ENCODE assay signal across 8 mouse cellular contexts in the genomic region with DNA sequence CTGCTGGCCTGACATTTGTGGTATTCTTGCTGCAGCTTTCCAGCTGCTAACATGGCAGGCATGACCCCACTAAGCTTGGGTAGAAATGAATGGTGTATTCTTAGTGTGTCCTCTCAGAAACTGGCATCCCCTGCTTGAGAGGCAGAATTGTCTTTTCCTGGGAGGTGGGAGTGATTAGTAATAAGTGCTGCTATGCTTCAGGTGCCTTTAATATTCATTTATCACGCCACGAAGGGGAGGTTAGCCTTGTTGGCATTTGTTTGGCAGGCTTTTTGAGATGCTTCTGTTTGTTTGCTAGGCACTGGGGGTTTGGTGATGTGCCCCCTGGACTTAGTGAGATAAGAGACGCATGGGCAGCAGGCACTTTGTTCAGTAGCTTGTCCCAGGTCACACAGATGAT. TPM values are rescaled to one million over a fixed set of nuclear protein-coding genes. Genes with fewer than 3 reads are reported as not detected.
DNase-seq lines count a peak whose midpoint lies in the region; ATAC-seq and TF ChIP-seq lines count a peak whose summit lies in the region.

No protein-coding gene starts in this region.

- TF ChIP-seq CTCF in MEL (IDR thresholded peaks at IDR 0.05 in 2 of 3, conservative IDR thresholded peaks at IDR 0.05 in 1 of 3; ENCODE audit: control insufficient read depth in 1 of 3, insufficient read depth in 1 of 3, low read depth in 2 of 3, low read length in 3 of 3, poor library complexity in 1 of 3, severe bottlenecking in 1 of 3) = no peak

- DNase-seq in embryo, embryonic 11 days = peak; percentile 3
- no peak for DNase-seq in embryo, embryonic 9.5 days (ENCODE audit: extremely low spot score)
- no peak for DNase-seq in MEL (ENCODE audit: low read depth, low spot score)
- no peak for DNase-seq in testis, postnatal 10 days (ENCODE audit: low spot score)
- DNase-seq in thymus, postnatal 0 days (ENCODE audit: low spot score) = no peak
- DNase-seq in left cerebral cortex, postnatal 14 days (ENCODE audit: low spot score in 2 of 2) = no peak

- TF ChIP-seq RAD21 in MEL (IDR thresholded peaks at IDR 0.05; ENCODE audit: low read depth, low read length) = no peak

- peak overlapping the region; percentile 81 for H3K4me2 ChIP-seq in hindbrain, embryonic 12.5 days (replicated peaks)

- intact Hi-C loops in left cerebral cortex, postnatal 14 days (cut with DNase I) = no loop called here

- H3K27me3 ChIP-seq in MEL (ENCODE audit: control insufficient read depth in 1 of 2, insufficient read depth in 2 of 2, low read length in 2 of 2) = no peaks in the 10 kb centered on the region
- H3K27me3 ChIP-seq in hindbrain, embryonic 12.5 days = no peaks in the 10 kb centered on the region

- H3K79me2 ChIP-seq in MEL (ENCODE audit: control insufficient read depth, insufficient read depth, low read length, poor library complexity) (peaks cover 70% of the 10 kb centered on the region), macrophage (ENCODE audit: inconsistent target) (peaks cover 68% of the 10 kb centered on the region)

- ATAC-seq in hindbrain, embryonic 12.5 days (ENCODE audit: low FRiP score) = no peak

- no peak for TF ChIP-seq POLR2A in MEL (IDR thresholded peaks at IDR 0.05; ENCODE audit: control insufficient read depth in 1 of 2, insufficient read depth in 1 of 2, low read depth in 1 of 2, low read length in 2 of 2, poor library complexity in 1 of 2)

- H3K9me3 ChIP-seq in MEL (replicated peaks; ENCODE audit: insufficient read depth, low read length) = no peaks in the 10 kb centered on the region
- no peaks in the 10 kb centered on the region for H3K9me3 ChIP-seq in hindbrain, embryonic 12.5 days (replicated peaks)

- peak overlapping the region; percentile 44; the same call in 1 of the 2 replicates for H3K27ac ChIP-seq in MEL (ENCODE audit: control insufficient read depth, low read depth, low read length)
- no peak overlapping the region for H3K27ac ChIP-seq in hindbrain, embryonic 12.5 days
- H3K27ac ChIP-seq in macrophage = peak overlapping the region; percentile 86

- H3K9ac ChIP-seq in MEL (ENCODE audit: control insufficient read depth, low read depth, low read length, poor library complexity, severe bottlenecking) = peak overlapping the region; percentile 99
- peak overlapping the region; percentile 43 for H3K9ac ChIP-seq in hindbrain, embryonic 12.5 days

- H3K4me1 ChIP-seq in MEL (ENCODE audit: control insufficient read depth in 1 of 2, insufficient read depth in 2 of 2, low read length in 2 of 2) = peaks cover 35 to 36% of the 10 kb centered on the region in 2 experiments
- H3K4me1 ChIP-seq in hindbrain, embryonic 12.5 days = peaks cover 27% of the 10 kb centered on the region

- H3K4me3 ChIP-seq in MEL (ENCODE audit: control insufficient read depth in 1 of 2, insufficient read depth in 1 of 2, low read depth in 2 of 2, low read length in 2 of 2) (peak overlapping the region; percentile 91 to 96), macrophage (ENCODE audit: inconsistent target) (peak overlapping the region; percentile 90)
- H3K4me3 ChIP-seq in hindbrain, embryonic 12.5 days = no peak overlapping the region

- no peak for TF ChIP-seq EP300 in MEL (IDR thresholded peaks at IDR 0.05; ENCODE audit: low read depth in 1 of 2, low read length in 2 of 2)

- peaks cover 4 to 62% of the 10 kb centered on the region in 2 experiments for H3K36me3 ChIP-seq in MEL (ENCODE audit: control insufficient read depth in 1 of 2, insufficient read depth in 2 of 2, low read length in 2 of 2)
- H3K36me3 ChIP-seq in hindbrain, embryonic 12.5 days = no peaks in the 10 kb centered on the region
- H3K36me3 ChIP-seq in macrophage (ENCODE audit: inconsistent target) = no peaks in the 10 kb centered on the region

- 74% methylated on average over 3 of the region's 3 CpGs for WGBS in hindbrain, embryonic 12.5 days
- WGBS in macrophage (ENCODE audit: missing documents) = 55% methylated on average over 3 of the region's 3 CpGs

TF ChIP-seq in MEL, 35 proteins besides CTCF, POLR2A, EP300 and RAD21:
- peak; percentile 26 for TF ChIP-seq TAL1 (IDR thresholded peaks at IDR 0.05; ENCODE audit: low read length)
- no peak for TF ChIP-seq HCFC1 (IDR thresholded peaks at IDR 0.05; ENCODE audit: low read depth, low read length)
- peak; percentile 17; the same call in 1 of the 2 replicates for TF ChIP-seq GATA1 (IDR thresholded peaks at IDR 0.05; ENCODE audit: low read depth, low read length)
- TF ChIP-seq CHD2 (IDR thresholded peaks at IDR 0.05; ENCODE audit: low read length) = no peak

RNA-seq across cellular contexts. Expression of gene Ptp4a2, which starts 11.3 kb away (rescaled TPM):
- 119 and 124 TPM in 2 replicates for total RNA-seq in MEL (2012; rRNA removed)
- polyA plus RNA-seq in MEL (2012; ENCODE audit: insufficient read depth in 1 of 2, insufficient read length in 2 of 2, low read depth in 1 of 2, low replicate concordance in 2 of 2, missing spikeins in 1 of 2) (100 to 1,000 TPM; 118 to 619 TPM), macrophage (2018) (220 to 982 TPM (median 230 TPM) in 3 replicates)
- polyA plus RNA-seq in hindbrain, embryonic 12.5 days (2016; fragmentation: Nextera tagmentation; extraction: Ambion mirVana) = 347 and 360 TPM in 2 replicates
- 100 to 1,000 TPM in 15 of 26 experiments, 10 to 100 TPM in 11; 46.4 to 227 (median 119) TPM for total RNA-seq in macrophage (2018; cell fraction: chromatin; rRNA removed)
- total RNA-seq in macrophage (2018; cell fraction: cytosol; rRNA removed) = 100 to 1,000 TPM; 226 to 449 (median 347) TPM
- total RNA-seq in macrophage (2018; cell fraction: nucleus; rRNA removed) = 100 to 1,000 TPM; 100 to 894 (median 218) TPM
- polyA plus RNA-seq in thymus, postnatal 0 days (2015; fragmentation: Nextera tagmentation; extraction: Ambion mirVana) = 526 and 559 TPM in 2 replicates
- total RNA-seq in left cerebral cortex, postnatal 14 days (2021) = 100 to 1,000 TPM; 112 to 126 TPM
